In genomic region chr17:70843252-70843651, GRCm38 (mm10) we compare ENCODE assay signal across 18 mouse cellular contexts. TPM values are rescaled to one million over a fixed set of nuclear protein-coding genes. Genes with fewer than 3 reads are reported as not detected.
DNase-seq lines count a peak whose midpoint lies in the region; ATAC-seq and TF ChIP-seq lines count a peak whose summit lies in the region.
"Had no signal": no experiment of that assay in that cellular context is flagged by ENCODE, and none has a peak within 500 bp of the region (broad histone marks: within the 10 kb centered on the region; RNA-seq: fewer than 3 reads in every experiment).

No protein-coding gene starts in this region.

- peaks cover 2% of the 10 kb centered on the region; the same call in 1 of the 2 replicates for H3K79me2 ChIP-seq in liver, adult 2 months (ENCODE audit: control insufficient read depth, insufficient read depth, low read length)

- no peak overlapping the region for H3K9ac ChIP-seq in liver, adult 2 months (ENCODE audit: low read depth, low read length)
- H3K9ac ChIP-seq in liver, embryonic 11.5 days (ENCODE audit: low read depth, low read length), result no peak overlapping the region
- H3K9ac ChIP-seq in intestine, embryonic 14.5 days (ENCODE audit: low read length), result no peak overlapping the region
- no peak overlapping the region for H3K9ac ChIP-seq in stomach, postnatal 0 days (ENCODE audit: low read length)
- H3K9ac ChIP-seq: embryonic facial prominence, embryonic 13.5 days; limb, embryonic 13.5 days; neural tube, embryonic 15.5 days had no signal

- H3K27me3 ChIP-seq in heart, embryonic 10.5 days (ENCODE audit: insufficient read depth, poor library complexity, severe bottlenecking), result no peaks in the 10 kb centered on the region
- no peaks in the 10 kb centered on the region for H3K27me3 ChIP-seq in liver, adult 2 months (ENCODE audit: control insufficient read depth, insufficient read depth, low read length)
- H3K27me3 ChIP-seq in liver, embryonic 11.5 days (replicated peaks; ENCODE audit: control insufficient read depth, insufficient read depth, low read length), result no peaks in the 10 kb centered on the region
- H3K27me3 ChIP-seq in intestine, embryonic 14.5 days (replicated peaks; ENCODE audit: control insufficient read depth, insufficient read depth, low read length), result no peaks in the 10 kb centered on the region
- H3K27me3 ChIP-seq in stomach, postnatal 0 days (ENCODE audit: control insufficient read depth, insufficient read depth, low read length), result no peaks in the 10 kb centered on the region
- H3K27me3 ChIP-seq: embryonic facial prominence, embryonic 13.5 days; limb, embryonic 13.5 days; megakaryocyte, embryonic 14.5 days; neural tube, embryonic 15.5 days had no signal

- no peak for ATAC-seq in liver, embryonic 11.5 days (replicated peaks; ENCODE audit: low FRiP score)
- no peak for ATAC-seq in intestine, embryonic 14.5 days (replicated peaks; ENCODE audit: low FRiP score, low TSS enrichment, low read depth)
- ATAC-seq in stomach, postnatal 0 days (ENCODE audit: low FRiP score, low TSS enrichment), result no peak
- ATAC-seq: forebrain, embryonic 16.5 days; midbrain, embryonic 16.5 days had no signal

- DNase-seq in heart, adult 11 months, result peak; percentile 77
- DNase-seq in heart, embryonic 10.5 days (ENCODE audit: low spot score), result no peak
- DNase-seq in liver, adult 2 months (ENCODE audit: extremely low read depth, low read depth, low spot score), result no peak
- DNase-seq in liver, embryonic 11.5 days (ENCODE audit: low spot score), result no peak
- DNase-seq in intestine, embryonic 14.5 days (ENCODE audit: low spot score), result no peak
- no peak for DNase-seq in stomach, postnatal 0 days (ENCODE audit: low spot score)
- no peak for DNase-seq in left cerebral cortex, postnatal 10 days (ENCODE audit: extremely low spot score in 1 of 2, low spot score in 2 of 2)
- DNase-seq: cerebellum, postnatal 10 days; heart, postnatal 10 days; lung, adult 2 months; thymus, postnatal 25 days had no signal

- no peak for TF ChIP-seq CTCF in liver, adult 2 months (IDR thresholded peaks at IDR 0.05; ENCODE audit: low read depth, low read length)
- no peak for TF ChIP-seq CTCF in stomach, postnatal 0 days (IDR thresholded peaks at IDR 0.05; ENCODE audit: low read depth)

- intact Hi-C loops in left cerebral cortex, postnatal 10 days (cut with DNase I), result no loop called here

- WGBS in heart, embryonic 10.5 days, result 86% methylated on average over 4 of the region's 4 CpGs
- 49% methylated on average over 4 of the region's 4 CpGs for WGBS in liver, adult 2 months
- 81% methylated on average over 4 of the region's 4 CpGs for WGBS in liver, embryonic 11.5 days
- WGBS in intestine, embryonic 14.5 days, result 63% methylated on average over 4 of the region's 4 CpGs
- 54% methylated on average over 4 of the region's 4 CpGs for WGBS in stomach, postnatal 0 days

- TF ChIP-seq POLR2A in liver, adult 2 months (IDR thresholded peaks at IDR 0.05; ENCODE audit: extremely low read depth, insufficient read depth, low read length), result no peak

- H3K4me2 ChIP-seq in liver, embryonic 11.5 days, result no peak overlapping the region
- no peak overlapping the region for H3K4me2 ChIP-seq in intestine, embryonic 14.5 days (ENCODE audit: low read length)
- no peak overlapping the region for H3K4me2 ChIP-seq in stomach, postnatal 0 days (replicated peaks; ENCODE audit: low read depth)
- H3K4me2 ChIP-seq: embryonic facial prominence, embryonic 13.5 days; heart, embryonic 11.5 days; limb, embryonic 13.5 days; neural tube, embryonic 15.5 days had no signal

- no peak overlapping the region for H3K4me3 ChIP-seq in heart, embryonic 10.5 days
- no peak overlapping the region for H3K4me3 ChIP-seq in liver, adult 2 months (ENCODE audit: insufficient read depth, low read depth, low read length)
- no peak overlapping the region for H3K4me3 ChIP-seq in liver, embryonic 11.5 days (ENCODE audit: low read depth, low read length)
- H3K4me3 ChIP-seq in intestine, embryonic 14.5 days (ENCODE audit: low read depth, low read length), result no peak overlapping the region
- H3K4me3 ChIP-seq in stomach, postnatal 0 days (ENCODE audit: low read depth, low read length), result no peak overlapping the region
- H3K4me3 ChIP-seq: embryonic facial prominence, embryonic 13.5 days; limb, embryonic 13.5 days; megakaryocyte, embryonic 14.5 days; neural tube, embryonic 15.5 days had no signal

- no peaks in the 10 kb centered on the region for H3K9me3 ChIP-seq in heart, embryonic 10.5 days
- no peaks in the 10 kb centered on the region for H3K9me3 ChIP-seq in liver, embryonic 11.5 days (ENCODE audit: control insufficient read depth, low read length)
- H3K9me3 ChIP-seq in intestine, embryonic 14.5 days (ENCODE audit: control insufficient read depth, low read length), result no peaks in the 10 kb centered on the region
- no peaks in the 10 kb centered on the region for H3K9me3 ChIP-seq in stomach, postnatal 0 days (ENCODE audit: control insufficient read depth, low read length)
- H3K9me3 ChIP-seq: embryonic facial prominence, embryonic 13.5 days; limb, embryonic 13.5 days; megakaryocyte, embryonic 14.5 days; neural tube, embryonic 15.5 days had no signal

- no peak overlapping the region for H3K27ac ChIP-seq in heart, embryonic 10.5 days
- H3K27ac ChIP-seq in liver, adult 2 months (replicated peaks; ENCODE audit: insufficient read depth, low read depth, low read length), result 0 out of 2 replicates have a peak overlapping the region, but pooled peaks have one; percentile 12
- H3K27ac ChIP-seq in liver, embryonic 11.5 days (ENCODE audit: low read depth, low read length), result no peak overlapping the region
- peak overlapping the region; percentile 43 for H3K27ac ChIP-seq in intestine, embryonic 14.5 days (ENCODE audit: low read depth)
- H3K27ac ChIP-seq in stomach, postnatal 0 days (replicated peaks), result peak overlapping the region; percentile 58; the same call in 1 of the 2 replicates
- H3K27ac ChIP-seq: embryonic facial prominence, embryonic 13.5 days; limb, embryonic 13.5 days; neural tube, embryonic 15.5 days had no signal

- peaks cover 5% of the 10 kb centered on the region; the same call in 1 of the 2 replicates for H3K4me1 ChIP-seq in heart, embryonic 10.5 days
- H3K4me1 ChIP-seq in liver, adult 2 months (ENCODE audit: control insufficient read depth, insufficient read depth, low read length), result peaks cover 18% of the 10 kb centered on the region
- no peaks in the 10 kb centered on the region; the same call in 1 of the 2 replicates for H3K4me1 ChIP-seq in liver, embryonic 11.5 days (replicated peaks; ENCODE audit: control insufficient read depth, insufficient read depth, low read length)
- H3K4me1 ChIP-seq in intestine, embryonic 14.5 days (replicated peaks; ENCODE audit: control insufficient read depth, insufficient read depth, low read length), result peaks cover 31% of the 10 kb centered on the region
- H3K4me1 ChIP-seq in stomach, postnatal 0 days (replicated peaks; ENCODE audit: control insufficient read depth, insufficient read depth), result peaks cover 4% of the 10 kb centered on the region

- H3K36me3 ChIP-seq in heart, embryonic 10.5 days, result peaks cover 51% of the 10 kb centered on the region
- H3K36me3 ChIP-seq in liver, adult 2 months (ENCODE audit: control insufficient read depth, insufficient read depth, low read length), result peaks cover 17% of the 10 kb centered on the region
- H3K36me3 ChIP-seq in liver, embryonic 11.5 days (ENCODE audit: control insufficient read depth, insufficient read depth, low read length), result peaks cover 6% of the 10 kb centered on the region; the same call in 1 of the 2 replicates
- H3K36me3 ChIP-seq in intestine, embryonic 14.5 days (ENCODE audit: control insufficient read depth, insufficient read depth, low read length), result peaks cover 55% of the 10 kb centered on the region
- H3K36me3 ChIP-seq in stomach, postnatal 0 days (ENCODE audit: control insufficient read depth, insufficient read depth, low read length), result peaks cover 16% of the 10 kb centered on the region; the same call in 1 of the 2 replicates
- H3K36me3 ChIP-seq: neural tube, embryonic 15.5 days had no signal

- no peak for TF ChIP-seq EP300 in stomach, postnatal 0 days (optimal IDR thresholded peaks at IDR 0.05)

RNA-seq across cellular contexts. Expression of gene Tgif1, which starts 10.1 kb away (rescaled TPM):
- polyA plus RNA-seq in heart, embryonic 10.5 days (2016; fragmentation: Nextera tagmentation; extraction: Ambion mirVana), result 31.5 and 58.1 TPM in 2 replicates
- 10.6 and 16.2 TPM in 2 replicates for total RNA-seq in liver, adult 2 months (2014; rRNA removed)
- polyA plus RNA-seq in liver, adult 2 months (2012; rRNA removed), result 14.5 and 17.0 TPM in 2 replicates
- polyA plus RNA-seq in liver, embryonic 11.5 days (2014; fragmentation: Nextera tagmentation; extraction: Ambion mirVana), result 26.6 and 30.8 TPM in 2 replicates
- 56.1 and 58.4 TPM in 2 replicates for polyA plus RNA-seq in intestine, embryonic 14.5 days (2014; fragmentation: Nextera tagmentation; extraction: Ambion mirVana)
- 34.7 and 35.6 TPM in 2 replicates for polyA plus RNA-seq in stomach, postnatal 0 days (2015; fragmentation: Nextera tagmentation; extraction: Ambion mirVana)
- total RNA-seq in left cerebral cortex, postnatal 10 days (2021), result 1 to 10 TPM; 2.2 to 2.6 TPM

Comparison
In these comparisons a context has a peak if more than half of its experiments do, and no peak if none do; other contexts are left out.
1. H3K27ac ChIP-seq: peak in liver, adult 2 months (single experiment), intestine, embryonic 14.5 days (single experiment) and stomach, postnatal 0 days (single experiment); none in heart, embryonic 10.5 days (single experiment) and liver, embryonic 11.5 days (single experiment).